Mouse (Mus musculus) thymus, postnatal 36 days (tissue): ENCODE data around the gene Luc7l3.
A peak's percentile ranks its signal among the peaks of the same experiment; 100 is the strongest.
"Not testable (repeated sequence)": the region's sequence is repeated elsewhere in the genome, so short reads cannot be mapped to it uniquely, and the experiment has no call there.

Source experiments
- DNase-seq, 2 experiments: peaks; one replicate each; pipeline ENCODE4 v3.0.0; 2022; ENCODE audit warnings: mixed read lengths in 2 of 2

The Luc7l3 gene

DNA sequence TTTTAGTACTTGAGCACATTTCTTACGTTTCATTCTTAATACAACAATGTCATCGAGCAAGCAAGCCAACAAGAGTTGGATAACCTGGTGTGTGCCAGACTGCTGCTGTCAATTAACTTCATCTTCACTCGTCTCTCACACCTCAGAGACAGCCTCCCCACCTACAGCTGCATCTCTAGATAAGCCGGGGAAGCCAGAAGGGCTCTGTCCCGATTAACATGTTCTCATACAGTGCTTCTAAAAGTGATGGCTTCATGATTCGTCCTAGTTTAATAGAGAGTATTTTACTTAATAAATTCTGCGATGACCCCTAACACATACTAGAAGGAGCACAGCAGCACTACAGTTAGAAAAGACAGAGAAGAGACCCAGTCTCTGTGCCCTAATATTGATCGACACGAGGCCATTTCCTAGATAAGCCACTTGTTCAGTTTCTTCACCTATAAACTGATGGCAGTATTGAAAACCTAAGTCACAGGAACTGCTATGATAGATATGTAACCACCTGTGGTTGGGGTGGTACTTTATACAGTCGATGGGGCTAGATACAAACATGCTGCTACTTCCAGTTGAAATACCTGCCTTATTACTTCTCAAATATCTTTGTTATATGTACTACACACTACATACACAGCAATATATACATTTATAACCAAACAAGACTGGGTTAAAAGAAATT is 31.6 kb downstream of the Luc7l3 start:
- no peak for DNase-seq

DNA sequence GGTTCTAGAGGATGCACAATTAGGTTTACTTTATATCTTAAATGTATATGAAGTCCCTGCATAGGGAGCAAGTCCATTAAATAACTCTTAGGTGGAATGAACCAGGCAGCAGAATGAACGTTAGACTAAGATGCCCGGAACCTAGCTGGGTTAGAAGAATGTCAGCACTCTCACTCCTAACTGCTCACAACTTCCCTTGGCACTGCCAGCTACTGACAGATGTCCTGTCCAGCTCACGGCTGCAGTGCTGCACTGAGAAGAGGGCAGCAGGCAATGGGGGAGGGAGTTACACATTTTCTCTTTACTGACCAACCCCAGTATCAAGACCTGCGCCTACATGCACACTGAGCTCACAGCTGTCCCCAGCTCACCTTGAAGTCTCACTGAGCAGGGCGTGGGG is 34.7 kb downstream of the Luc7l3 start:
- no peak for DNase-seq

DNA sequence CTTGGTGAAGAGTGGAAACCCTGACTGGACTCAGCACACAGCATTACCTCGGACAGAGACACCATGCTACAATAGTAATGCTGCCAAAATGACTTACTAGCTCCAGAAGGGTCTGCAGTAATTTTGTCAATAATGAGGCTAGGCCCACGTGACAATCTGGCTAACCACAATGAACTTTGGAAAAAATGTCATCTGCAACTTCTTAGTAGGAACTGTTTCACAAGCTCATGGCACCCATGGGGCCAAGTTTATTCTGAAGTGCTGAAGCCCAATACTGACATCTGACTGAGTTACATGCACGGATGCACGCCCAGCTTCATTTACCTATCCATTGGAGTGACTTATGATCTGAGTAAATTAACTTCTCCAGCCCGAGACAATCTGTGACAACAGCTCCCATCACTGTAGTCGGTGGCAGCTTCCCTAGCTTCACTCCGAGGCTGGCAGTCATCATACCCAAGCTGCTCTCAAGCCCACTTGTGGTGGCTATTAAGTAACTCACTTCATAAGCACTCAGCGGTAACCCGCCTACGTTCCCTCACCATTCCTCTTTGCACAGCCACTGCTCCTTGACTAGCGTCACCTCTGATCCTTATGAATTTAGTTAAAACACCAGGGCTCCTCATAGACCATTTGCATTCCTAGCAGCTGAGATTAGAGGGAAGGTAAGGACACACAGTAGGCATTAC is 35.8 kb downstream of the Luc7l3 start:
- DNase-seq = no peak

DNA sequence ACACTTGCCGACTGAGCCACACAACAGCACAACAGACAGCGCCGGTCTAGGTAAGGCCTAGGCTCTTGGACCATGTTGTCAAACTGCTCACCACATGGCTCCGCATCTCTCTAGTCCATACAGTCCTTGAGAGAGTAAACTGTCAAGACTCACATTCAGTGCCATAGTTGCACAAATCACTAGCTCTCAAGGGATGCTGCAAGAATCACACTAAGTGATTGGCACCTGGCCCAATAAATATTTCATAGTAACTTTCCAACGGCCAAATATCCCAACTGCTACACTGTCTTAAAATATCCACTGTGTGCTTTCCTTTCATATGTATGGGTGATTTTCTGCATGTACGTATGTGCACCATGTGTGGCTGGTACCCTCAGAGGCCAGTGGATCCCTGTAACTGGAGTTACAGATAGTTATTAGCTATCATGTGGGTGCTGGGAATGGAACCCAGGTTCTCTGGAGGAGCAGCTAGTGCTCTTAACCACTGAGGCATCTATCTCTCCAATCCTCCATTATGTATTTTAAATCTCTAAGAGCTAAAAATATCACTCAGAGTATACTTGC is 38.2 kb downstream of the Luc7l3 start:
- no peak for DNase-seq

DNA sequence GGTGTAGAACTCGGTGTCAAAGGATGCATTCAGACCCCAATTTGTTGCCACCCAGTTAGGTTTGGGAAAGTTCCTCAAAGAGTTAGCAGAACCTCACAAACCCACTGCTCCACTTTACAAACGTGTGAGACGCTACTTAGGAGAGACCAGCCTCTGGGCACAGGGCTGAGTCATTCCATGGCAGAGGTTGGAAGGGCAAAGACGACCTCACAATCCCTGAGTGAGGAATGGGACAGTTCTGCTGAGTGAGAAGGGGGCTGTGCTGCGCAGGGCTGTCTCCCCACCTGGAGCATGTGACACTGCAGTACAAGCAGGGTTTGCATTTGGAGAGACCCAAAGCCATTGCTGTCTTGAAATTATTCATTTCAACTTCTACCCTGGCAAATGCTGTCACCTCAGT is 39.5 kb downstream of the Luc7l3 start:
- no peak for DNase-seq

DNA sequence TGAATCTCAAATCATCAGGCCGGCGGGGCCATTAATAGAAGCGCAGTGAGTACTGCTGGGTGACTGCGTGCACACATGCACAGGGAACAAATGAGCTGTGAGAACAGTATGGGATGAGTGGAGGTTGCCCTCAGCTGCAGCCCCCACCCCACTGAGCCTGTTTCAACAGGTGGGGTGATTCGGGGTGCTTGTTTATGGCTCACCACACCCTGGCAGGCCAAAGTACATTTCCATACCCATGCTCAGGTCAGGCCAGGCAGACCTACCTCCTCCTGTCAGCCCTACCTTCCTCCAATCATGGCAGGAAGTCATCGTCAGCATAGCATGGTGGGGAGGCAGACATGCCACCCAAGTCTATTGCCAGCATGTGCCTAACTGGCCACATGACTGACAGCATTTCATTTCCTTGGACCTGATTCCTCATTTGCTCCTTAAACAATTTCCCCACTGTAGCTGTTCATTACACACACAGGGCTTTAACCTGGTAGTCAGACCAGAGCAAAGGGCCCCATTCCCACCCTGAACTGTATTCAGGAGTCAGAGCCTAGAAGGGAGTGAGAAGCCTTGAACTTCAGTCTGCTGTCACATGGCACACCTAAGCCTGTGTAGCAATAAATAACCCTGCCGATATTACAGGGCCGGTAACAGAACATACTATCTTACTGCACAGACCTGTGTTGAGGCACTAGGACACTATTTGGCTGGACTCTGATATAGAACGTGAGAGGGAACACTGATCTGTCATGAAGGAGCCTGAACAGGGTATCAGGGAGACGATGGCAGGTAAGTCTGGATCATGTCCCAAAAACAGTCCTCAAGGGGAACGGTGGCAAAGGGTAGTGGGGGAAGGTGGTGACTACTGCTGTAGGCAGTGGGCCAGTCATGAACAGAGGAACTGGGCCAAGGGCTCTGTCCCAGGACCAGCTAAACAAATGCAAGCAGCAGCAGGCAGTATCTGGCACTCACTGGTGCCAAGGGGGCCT is 40.3 kb downstream of the Luc7l3 start, which contains the start of gene Gm21885:
Gene Gm21885, plus strand, starts transcription at position 675 of the 983 bp plus-strand sequence.
- no peak for DNase-seq

DNA sequence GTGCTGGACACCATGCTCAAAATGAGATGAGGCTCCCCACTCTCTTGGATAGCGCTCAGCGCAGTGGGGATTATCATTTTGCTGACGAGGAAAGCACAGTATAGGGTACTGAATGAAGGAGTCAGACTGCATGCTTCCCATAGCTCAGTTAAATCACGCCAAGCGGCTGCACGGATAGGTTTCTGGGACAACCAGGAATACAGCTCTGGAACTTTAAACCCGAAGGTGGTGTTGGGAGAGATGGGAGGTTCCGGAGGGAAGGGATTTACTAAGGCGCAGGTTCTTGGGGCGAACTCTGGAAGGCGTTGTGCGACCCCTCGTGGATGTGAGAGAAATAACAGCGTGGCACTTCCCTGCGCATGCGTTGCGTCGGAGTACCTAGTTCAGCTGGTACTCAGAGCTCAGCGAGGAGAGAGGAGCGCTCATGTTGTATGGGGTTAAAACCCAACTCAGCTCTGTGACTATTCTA is 44.9 kb downstream of the Luc7l3 start:
- peak; percentile 69 to 75 for DNase-seq

DNA sequence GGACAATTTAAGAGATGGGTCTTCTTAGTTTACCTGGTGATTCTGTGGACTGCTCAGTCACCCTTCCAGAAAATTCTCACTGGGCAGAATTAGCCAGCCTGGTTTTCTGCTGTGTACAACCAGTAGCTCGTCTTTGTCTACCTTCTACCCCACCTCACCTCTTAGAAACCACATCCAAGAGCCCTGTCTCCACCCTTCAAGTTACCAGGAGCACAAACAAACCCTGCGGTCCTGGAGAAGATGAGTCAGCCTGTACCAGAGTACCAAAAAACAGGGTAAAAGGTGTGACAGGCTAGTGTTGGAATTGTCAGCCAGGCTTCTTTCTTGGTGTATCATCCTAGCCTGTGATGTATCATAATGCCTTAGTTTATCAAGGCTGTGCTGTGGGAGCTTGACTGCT is 46.1 kb downstream of the Luc7l3 start:
- no peak for DNase-seq

DNA sequence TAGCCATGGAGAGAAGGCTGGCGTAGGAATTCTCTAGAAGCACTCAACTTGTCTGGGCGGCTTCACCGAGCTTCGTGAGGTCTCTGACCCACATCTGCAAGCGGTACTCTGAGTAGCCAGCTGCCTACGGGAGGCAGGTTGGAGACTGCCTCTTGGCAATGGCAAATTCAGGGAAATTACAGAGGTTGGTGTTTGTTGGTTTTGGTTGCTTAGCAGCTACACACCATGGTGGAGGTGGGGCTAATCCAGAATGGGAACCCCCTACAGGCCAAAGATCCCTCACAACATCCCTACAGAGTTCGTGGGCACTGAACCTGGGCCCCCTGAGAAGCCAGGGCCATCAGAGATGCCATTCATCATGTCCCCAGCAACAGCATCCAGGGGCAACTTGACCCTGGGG is 46.6 kb downstream of the Luc7l3 start:
- no peak for DNase-seq

DNA sequence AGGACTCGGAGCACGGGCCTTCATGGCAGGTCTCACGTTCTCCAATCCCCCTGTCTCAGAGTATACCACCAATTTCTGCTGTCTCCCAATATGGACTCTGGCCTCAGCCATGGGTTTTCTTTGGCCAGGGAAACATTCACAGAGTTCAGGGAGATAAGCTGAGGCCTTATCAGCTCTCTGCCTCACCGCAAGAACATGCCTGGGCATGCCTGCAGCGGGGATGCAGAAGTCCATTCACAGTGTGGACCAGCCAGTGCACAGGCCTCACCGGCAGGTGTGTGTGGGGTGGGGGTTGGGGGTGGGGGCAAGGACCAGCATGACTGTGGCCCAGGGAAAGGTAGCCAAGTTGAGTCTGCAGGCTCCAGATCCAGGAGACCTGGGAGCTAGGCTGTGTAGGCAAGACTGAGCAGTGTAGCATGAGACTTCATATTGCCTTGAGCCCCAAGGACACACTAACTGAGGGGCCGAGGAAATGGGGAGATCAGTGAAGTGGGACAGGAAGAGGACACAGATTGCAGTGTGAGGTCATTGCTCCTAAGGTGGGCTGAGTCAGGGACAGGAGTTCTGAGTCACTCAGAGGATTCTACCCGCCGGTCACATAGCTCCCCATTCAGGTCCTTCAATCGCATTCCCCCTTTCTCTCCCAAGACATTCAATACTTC is 47.5 kb downstream of the Luc7l3 start:
- no peak for DNase-seq

DNA sequence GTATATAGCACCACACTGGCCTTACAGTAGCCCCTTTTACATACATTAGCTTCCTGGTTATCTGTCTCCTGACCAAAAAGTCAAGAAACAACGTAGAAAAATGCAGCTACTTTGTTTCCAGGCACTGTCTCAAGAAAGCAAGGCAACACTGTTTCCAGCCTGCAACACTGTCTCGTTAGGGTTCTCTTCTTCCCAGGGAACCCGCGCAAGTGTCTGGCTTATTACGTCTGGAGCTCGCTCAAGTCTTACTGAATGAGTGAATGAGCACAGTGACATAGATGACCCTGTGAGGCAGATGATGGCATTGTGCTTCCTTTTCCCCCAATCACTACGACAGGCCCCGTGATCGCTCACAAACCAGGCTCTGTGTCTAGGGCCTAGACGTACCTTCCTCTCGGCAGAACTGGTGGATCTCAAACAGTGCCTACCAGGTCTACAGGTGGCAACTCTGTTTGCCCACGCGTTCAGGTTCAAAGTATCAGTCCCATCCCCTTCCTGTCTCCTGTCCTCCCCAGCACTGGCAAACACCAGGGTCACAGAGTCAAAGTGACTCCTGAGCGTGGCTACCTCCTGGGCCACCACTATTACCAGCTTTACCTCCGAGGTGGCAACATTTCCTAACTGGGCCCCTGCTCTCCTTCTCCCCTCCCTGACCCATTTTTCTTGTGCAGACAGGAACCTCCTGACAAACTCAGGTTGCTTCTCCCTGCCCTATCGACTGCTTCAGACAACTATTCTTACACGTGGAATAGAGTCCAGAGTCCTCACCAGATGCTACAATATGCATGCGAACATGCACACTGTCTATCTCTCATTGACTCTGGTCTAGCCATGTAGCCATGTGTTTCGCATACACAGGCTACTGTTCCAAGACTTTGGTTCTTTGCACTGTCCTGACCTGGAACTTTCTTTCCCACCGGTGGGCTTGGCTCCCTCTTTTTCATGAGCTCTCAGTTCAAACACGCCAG is 48.5 kb downstream of the Luc7l3 start:
- no peak for DNase-seq

DNA sequence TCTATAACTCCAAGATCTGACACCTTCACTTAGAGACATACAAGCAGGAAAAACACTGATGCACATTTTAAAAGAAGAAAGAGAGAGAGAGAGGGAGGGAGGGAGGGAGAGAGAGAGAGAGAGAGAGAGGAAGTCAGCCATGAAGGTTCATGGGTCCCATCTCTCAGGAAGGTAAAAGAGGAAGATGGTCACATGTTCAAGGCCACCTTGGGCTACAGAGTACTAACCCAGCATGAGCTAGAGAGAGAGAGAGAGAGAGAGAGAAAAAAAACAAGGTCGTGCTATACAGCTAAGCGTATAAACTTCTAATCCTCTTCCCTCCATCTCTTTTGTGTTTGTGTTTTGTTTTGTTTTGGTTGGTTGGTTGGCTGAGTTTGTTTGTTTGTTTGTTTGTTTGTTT is 50.8 kb downstream of the Luc7l3 start:
- DNase-seq = no peak

DNA sequence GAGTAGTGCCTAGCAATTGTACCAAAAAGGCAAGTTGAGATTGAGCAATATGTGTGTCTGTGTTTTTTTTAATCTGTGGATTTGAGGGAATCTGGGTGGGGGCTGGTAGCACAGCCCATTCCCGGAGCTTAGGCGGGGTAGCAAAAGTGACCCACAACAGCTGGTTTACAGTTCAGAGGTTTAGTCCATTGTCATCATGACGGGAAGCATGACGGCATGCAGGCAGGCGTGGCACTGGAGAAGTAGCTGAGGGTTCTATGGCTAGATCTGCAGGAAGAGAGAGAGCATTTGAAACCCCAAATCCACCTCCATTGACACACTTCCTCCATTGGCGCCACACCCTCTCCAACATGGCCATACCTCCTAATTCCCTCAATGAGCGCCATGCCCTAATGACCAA is 51.9 kb downstream of the Luc7l3 start:
- no peak for DNase-seq

DNA sequence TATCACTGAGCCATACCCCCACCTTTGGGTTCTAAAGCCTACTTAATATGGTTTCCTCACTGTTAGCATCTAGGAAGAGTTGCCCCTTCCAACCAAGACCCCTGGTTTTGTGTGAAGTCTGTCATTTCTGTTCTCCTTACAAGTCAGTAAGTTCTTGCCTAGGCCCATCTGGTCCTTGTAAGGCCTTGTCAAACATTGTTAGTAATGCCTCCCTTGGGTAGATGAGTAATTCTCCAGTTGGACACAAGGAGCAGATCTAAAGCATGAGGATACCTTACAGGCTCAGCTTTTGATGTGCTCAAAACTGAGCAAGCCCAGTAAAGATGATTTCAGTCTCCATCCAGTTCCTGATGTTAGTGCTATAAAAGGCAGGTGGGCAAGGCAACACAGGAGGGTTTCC is 53.0 kb downstream of the Luc7l3 start:
- no peak for DNase-seq

DNA sequence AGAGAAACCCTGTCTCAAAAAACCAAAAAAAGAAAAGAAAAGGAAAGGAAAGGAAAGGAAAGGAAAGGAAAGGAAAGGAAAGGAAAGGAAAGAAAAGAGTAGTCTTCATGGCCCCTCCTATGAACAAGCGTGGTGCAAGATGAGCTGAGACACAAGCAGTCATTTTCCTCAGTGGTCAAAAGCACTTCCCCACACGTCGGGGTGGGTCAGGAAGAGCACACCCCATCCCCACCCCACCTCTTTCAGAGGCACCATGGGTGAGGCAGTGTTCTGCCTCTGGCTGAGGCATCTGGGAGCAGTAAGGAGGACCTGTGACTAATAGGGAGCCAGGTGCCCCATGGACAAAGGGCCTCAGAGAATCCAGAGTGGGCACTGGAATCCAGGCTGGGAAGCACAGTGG is 55.6 kb downstream of the Luc7l3 start:
- not testable (repeated sequence) for DNase-seq

DNA sequence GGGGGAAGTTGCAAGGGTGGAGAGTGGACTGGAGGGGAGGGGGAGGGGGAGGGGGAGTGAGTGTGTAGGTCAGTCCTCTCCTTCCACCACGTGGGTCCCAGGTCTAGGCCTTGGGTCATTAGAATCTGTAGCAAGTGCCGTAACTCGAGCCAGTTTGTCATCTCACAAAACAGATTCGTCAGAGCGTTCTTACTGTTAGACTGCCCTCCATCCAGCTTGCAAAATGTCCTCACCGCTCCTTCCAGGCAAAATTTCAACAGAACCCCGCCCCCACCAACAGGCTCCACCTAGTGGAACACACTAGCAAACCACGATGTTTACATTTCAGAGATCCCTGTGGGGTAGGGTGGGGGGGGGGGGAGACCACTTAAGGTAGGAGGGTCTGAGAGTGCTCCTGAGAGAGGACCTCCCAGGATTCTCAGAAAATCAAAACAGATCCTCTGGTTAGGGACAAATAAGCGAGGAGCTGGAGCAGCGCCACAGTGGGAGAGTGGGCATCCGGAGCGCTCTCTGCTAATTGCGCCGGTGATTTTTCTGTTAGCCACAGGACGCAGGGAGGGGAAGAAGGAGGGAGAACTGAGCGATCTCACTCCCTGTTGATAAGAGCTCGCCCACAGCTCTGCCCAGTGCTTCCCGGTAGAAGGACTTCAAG is 56.5 kb downstream of the Luc7l3 start:
- DNase-seq = no peak

DNA sequence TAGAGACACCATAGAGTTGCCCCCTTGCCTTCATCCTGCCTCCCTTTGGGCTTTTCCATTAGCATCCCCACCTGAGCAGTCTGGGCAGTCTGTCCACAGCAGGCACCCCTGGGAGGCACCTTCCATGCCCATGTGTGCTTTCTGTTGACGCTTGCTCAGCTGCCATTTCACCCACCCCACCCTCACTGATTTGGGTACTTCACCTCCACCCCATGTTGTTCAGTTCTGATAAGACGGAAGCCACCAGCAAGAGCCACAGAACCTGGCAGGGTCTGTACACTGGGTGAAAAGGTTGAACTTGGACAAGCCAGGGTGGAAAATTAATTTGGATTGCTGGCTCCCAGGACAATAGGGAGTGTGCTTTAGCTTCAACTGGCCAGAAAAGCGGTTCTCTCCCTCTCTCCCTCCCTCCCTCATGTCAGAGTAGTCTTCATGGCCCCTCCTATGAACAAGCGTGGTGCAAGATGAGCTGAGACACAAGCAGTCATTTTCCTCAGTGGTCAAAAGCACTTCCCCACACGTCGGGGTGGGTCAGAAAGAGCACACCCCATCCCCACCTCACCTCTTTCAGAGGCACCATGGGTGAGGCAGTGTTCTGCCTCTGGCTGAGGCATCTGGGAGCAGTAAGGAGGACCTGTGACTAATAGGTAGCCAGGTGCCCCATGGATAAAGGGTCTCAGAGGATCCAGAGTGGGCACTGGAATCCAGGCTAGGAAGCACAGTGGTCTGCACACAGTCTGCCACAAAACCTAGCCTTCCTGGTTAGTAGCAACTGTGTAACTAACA is 60.0 kb downstream of the Luc7l3 start:
- DNase-seq = no peak

DNA sequence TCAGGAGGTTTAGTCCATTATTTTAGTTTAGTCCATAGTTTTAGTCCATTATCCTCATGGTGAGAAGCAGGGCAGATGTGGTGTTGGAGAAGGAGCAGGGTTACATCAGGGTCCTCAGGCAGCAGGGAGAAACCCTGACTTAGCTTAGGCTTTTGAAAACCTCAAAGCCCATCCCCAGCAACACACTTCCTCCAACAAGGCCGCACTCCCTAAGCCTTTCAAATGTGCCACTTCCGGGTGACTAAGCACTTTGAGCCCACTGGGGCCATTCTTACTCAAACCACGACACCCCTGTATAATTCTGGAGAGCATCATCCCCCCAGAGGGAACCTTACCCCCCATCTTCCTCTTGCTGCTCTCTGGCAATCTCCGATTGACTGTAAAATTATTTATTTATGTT is 62.0 kb downstream of the Luc7l3 start:
- no peak for DNase-seq

DNA sequence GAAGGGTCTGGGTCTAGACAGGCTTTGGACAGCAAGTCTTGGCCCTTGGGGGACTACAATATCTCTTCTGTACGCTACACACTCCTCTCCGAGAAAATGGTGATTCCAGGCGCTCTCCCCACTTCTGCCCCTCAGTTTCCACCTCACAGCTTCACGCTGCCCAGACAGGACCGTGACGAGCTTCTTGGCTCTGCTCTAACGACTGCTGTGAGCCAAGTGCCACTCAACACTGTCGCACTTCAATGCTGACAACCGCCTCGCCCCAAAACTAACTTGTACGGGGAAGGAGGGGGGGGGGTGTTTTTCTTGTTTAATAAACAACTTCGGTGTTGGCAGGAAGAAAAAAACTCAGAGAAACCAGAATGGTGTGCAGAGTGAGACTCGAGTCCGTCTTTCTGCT is 63.8 kb downstream of the Luc7l3 start:
- no peak for DNase-seq

DNA sequence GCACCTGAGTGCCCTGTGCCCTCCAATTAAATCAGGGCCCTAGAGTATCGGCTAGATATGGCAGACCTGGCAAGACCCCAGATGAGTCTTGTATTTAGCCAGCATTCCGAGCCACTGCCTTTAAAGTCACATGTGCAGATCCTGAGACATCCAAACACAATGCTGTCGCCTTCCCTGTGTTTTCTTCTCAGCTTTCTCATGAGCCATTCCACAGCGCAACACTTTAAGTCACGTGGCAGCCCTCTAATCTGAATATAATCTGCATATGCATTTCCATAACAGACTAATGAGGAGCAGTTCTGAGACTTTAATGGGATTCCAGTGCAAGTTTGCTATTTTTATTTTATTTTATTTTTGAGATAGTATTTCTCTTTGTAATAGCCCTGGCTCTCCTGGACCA is 66.1 kb downstream of the Luc7l3 start:
- DNase-seq = no peak
